Mouse (Mus musculus) myocyte (in vitro differentiated cells): ENCODE measurements around the gene Amh.

Experiments used
- CEBPB ChIP-seq: IDR thresholded peaks from 2 replicates; pipeline ENCODE4 v1.6.1; 2011; ENCODE audit warnings: mild to moderate bottlenecking, moderate library complexity; ENCODE audit not compliant: poor library complexity, insufficient read depth, severe bottlenecking
- E2F4 ChIP-seq: IDR thresholded peaks from one replicate; pipeline ENCODE4 v1.6.1; 2011; ENCODE audit warnings: mild to moderate bottlenecking, control low read depth, moderate library complexity; ENCODE audit not compliant: insufficient read depth
- MYOD1 ChIP-seq, 3 experiments: IDR thresholded peaks; one replicate each; pipeline ENCODE4 v1.6.1; 2011; ENCODE audit warnings: control low read depth in 2 of 3, low read depth in 2 of 3, mild to moderate bottlenecking in 2 of 3, moderate library complexity in 1 of 3; ENCODE audit not compliant: insufficient read length in 2 of 3, control insufficient read depth in 1 of 3
- MYOG ChIP-seq, 3 experiments: IDR thresholded peaks; one replicate each; pipeline ENCODE4 v1.6.1; 2011; ENCODE audit warnings: control low read depth in 2 of 3, low read depth in 2 of 3, mild to moderate bottlenecking in 2 of 3; ENCODE audit not compliant: insufficient read length in 2 of 3, control insufficient read depth in 1 of 3, insufficient read depth in 1 of 3
- POLR2A ChIP-seq: IDR thresholded peaks from one replicate; pipeline ENCODE4 v1.6.1; 2011; ENCODE audit warnings: low read depth, mild to moderate bottlenecking, control low read depth, moderate library complexity; ENCODE audit not compliant: insufficient read length
- POLR2AphosphoS2 ChIP-seq: IDR thresholded peaks from one replicate; pipeline ENCODE4 v1.6.1; 2011; ENCODE audit warnings: low read depth, control low read depth; ENCODE audit not compliant: insufficient read length
- REST ChIP-seq: IDR thresholded peaks from one replicate; pipeline ENCODE4 v1.6.1; 2011; ENCODE audit warnings: mild to moderate bottlenecking, control low read depth, moderate library complexity; ENCODE audit not compliant: insufficient read depth, insufficient read length
- SRF ChIP-seq: IDR thresholded peaks from one replicate; pipeline ENCODE4 v1.6.1; 2011; ENCODE audit warnings: low read depth; ENCODE audit not compliant: control insufficient read depth, insufficient read length
- TCF12 ChIP-seq: IDR thresholded peaks from one replicate; pipeline ENCODE4 v1.6.1; 2011; ENCODE audit warnings: mild to moderate bottlenecking, control low read depth; ENCODE audit not compliant: poor library complexity, insufficient read depth, severe bottlenecking
- TCF3 ChIP-seq: IDR thresholded peaks from one replicate; pipeline ENCODE4 v1.6.1; 2011; ENCODE audit warnings: low read depth, control low read depth; ENCODE audit not compliant: insufficient read length
- USF1 ChIP-seq: IDR thresholded peaks from one replicate; pipeline ENCODE4 v1.6.1; 2011; ENCODE audit warnings: low read depth, mild to moderate bottlenecking, control low read depth, moderate library complexity

- TF ChIP-seq E2F4 (no peak), REST (no peak), TCF12 (no peak), POLR2A (no peak), USF1 (no peak), MYOG (IDR thresholded peaks at IDR 0.05; ENCODE audit: control insufficient read depth in 1 of 3, insufficient read depth in 1 of 3, insufficient read length in 2 of 3, low read depth in 2 of 3) (no peak), TCF3 (no peak), CEBPB (no peak), MYOD1 (IDR thresholded peaks at IDR 0.05; ENCODE audit: control insufficient read depth in 1 of 3, insufficient read length in 2 of 3, low read depth in 2 of 3) (peak in 2 of 3 experiments; percentile 10 to 69), SRF (no peak), POLR2AphosphoS2 (no peak)
These were observed 48.9 kb upstream of the Amh start for GRCm38 (mm10) chr10:80756099-80756498.
